Mouse (Mus musculus) hindbrain, embryonic 14.5 days (tissue): Measurements from ENCODE around the gene Frem2. TPM values are rescaled to one million over a fixed set of nuclear protein-coding genes. Genes with fewer than 3 reads are reported as not detected.
A peak's percentile ranks its signal among the peaks of the same experiment; 100 is the strongest.

Source experiments
- ATAC-seq: fragments of 200-750 bp; cut with Nextera tagmentation; 2 replicates; pipeline ENCODE4 v1.8.0; 2017; ENCODE audit warnings: moderate number of reproducible peaks, mild to moderate bottlenecking, moderate TSS enrichment, moderate library complexity; ENCODE audit not compliant: low FRiP score
- DNase-seq: peaks from one replicate; pipeline ENCODE4 v3.0.0-alpha.2; 2015; ENCODE audit warnings: low spot score
- H3K27ac ChIP-seq: fragments of 300-500 bp; sonication (generic); 2 replicates; pipeline ENCODE4 v1.5.1; 2014; ENCODE audit warnings: mild to moderate bottlenecking, moderate library complexity
- H3K27me3 ChIP-seq: fragments of 300-500 bp; sonication (generic); 2 replicates; pipeline ENCODE4 v1.6.1; 2014; ENCODE audit warnings: mild to moderate bottlenecking, low read length, mixed read lengths; ENCODE audit not compliant: control insufficient read depth, insufficient read depth
- H3K36me3 ChIP-seq: fragments of 300-500 bp; sonication (generic); replicated peaks from 2 replicates; pipeline ENCODE4 v1.6.1; 2014; ENCODE audit not compliant: control insufficient read depth, insufficient read depth
- H3K4me1 ChIP-seq: fragments of 300-500 bp; sonication (generic); replicated peaks from 2 replicates; pipeline ENCODE4 v1.6.1; 2014; ENCODE audit warnings: antibody characterized with exemption, low read length, mixed read lengths; ENCODE audit not compliant: control insufficient read depth, insufficient read depth
- H3K4me2 ChIP-seq: fragments of 300-500 bp; sonication (generic); replicated peaks from 2 replicates; pipeline ENCODE4 v1.6.1; 2014; ENCODE audit warnings: mild to moderate bottlenecking, moderate library complexity
- H3K4me3 ChIP-seq: fragments of 300-500 bp; sonication (generic); replicated peaks from 2 replicates; pipeline ENCODE4 v1.5.1; 2014; ENCODE audit warnings: mild to moderate bottlenecking, low read length
- H3K9ac ChIP-seq: fragments of 300-500 bp; sonication (generic); 2 replicates; pipeline ENCODE4 v1.6.1; 2014
- H3K9me3 ChIP-seq: fragments of 300-500 bp; sonication (generic); 2 replicates; pipeline ENCODE4 v1.6.1; 2016; ENCODE audit warnings: low read length; ENCODE audit not compliant: control insufficient read depth
- WGBS: fragments of 180-500 bp; shearing (Covaris S2); extraction: QIAGEN DNeasy Blood & Tissue Kit; methylation state at CpG from one replicate; pipeline ENCODE4 v1.1.7; 2014; 5-methylcytosine and 5-hydroxymethylcytosine counted together
- polyA plus RNA-seq: library from polyadenylated mRNA; unstranded; fragments of >200 nt; fragmentation: Nextera tagmentation; extraction: Ambion mirVana; gene quantifications from 2 replicates; pipeline ENCODE4 v1.2.1, GENCODE M21; 2014

Frem2 gene
- polyA plus RNA-seq, 1 experiment from 2014 or later, result 2.7 TPM

DNA sequence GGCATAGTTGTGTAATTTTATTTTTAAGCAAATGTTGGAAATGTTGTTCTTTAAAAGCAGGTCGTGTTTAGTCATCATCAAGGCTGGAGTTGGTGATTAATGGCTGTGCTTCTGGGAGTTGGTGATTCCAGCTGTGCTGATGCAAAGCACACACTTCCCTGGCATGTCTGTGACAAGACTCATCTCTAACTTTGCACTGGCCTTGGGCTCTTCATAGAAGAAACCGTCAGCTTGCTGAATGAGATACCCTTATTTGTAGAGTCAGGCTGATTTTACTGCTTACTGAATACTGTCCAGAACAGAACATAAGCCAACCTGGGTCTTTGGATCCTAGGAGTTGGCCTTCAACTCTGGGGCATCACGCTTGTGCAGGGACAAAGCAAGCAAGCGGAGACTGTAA lies 62.7 kb downstream of the Frem2 start:
- no peaks in the 10 kb centered on the region for H3K4me1 ChIP-seq
- no peak overlapping the region for H3K27ac ChIP-seq
- no peaks in the 10 kb centered on the region for H3K9me3 ChIP-seq
- H3K36me3 ChIP-seq, result no peaks in the 10 kb centered on the region
- no peaks in the 10 kb centered on the region for H3K27me3 ChIP-seq
- no peak overlapping the region for H3K4me3 ChIP-seq
- H3K4me2 ChIP-seq, result no peak overlapping the region
- no peak overlapping the region for H3K9ac ChIP-seq
- ATAC-seq (no peak), DNase-seq (no peak)
- WGBS, result 62% methylated on average over 4 of the region's 4 CpGs

DNA sequence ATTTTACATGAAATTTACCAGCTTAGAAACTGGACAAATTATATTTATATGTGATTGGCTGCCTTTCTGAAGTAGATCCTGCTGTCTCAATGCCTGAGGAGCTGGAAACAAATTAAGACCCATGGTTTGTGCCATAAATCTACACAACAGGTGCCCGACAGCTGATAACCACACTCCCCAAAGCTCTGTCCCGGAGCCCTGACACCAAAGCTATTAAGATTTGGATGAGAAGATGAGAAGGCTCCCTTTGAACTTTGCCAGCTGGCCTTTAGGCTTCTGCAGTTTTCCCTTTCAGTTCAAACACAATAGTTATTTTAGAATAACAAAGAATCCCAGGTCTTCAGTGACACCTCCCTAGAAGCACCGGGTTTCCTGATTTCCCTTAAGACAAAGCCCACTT lies 63.4 kb downstream of the Frem2 start:
- H3K4me1 ChIP-seq, result no peaks in the 10 kb centered on the region
- 9% methylated on average over 3 of the region's 3 CpGs for WGBS
- no peaks in the 10 kb centered on the region for H3K36me3 ChIP-seq
- H3K27me3 ChIP-seq, result no peaks in the 10 kb centered on the region
- H3K27ac ChIP-seq, result no peak overlapping the region
- H3K4me3 ChIP-seq, result no peak overlapping the region
- H3K9me3 ChIP-seq, result no peaks in the 10 kb centered on the region
- no peak overlapping the region for H3K4me2 ChIP-seq
- no peak for DNase-seq
- no peak overlapping the region for H3K9ac ChIP-seq
- ATAC-seq, result no peak

DNA sequence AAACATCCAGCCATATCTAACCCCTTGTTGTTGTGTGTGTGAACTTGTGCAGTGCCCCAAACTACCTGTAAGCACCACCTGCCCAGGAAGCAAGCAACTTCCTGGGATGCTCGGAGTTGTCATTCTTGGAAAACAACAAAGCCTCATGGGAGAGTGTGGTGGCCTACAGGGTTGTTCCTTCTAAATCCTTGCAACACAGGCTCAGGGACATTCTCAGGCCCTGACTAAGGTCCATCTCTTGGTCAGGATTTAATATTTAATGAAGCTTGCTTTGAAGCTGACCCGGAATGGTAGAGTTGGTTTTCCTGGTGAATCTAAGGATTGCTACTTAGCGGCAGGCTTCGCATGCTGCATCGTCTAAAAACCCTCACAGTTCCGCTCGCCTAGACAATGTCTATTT lies 65.1 kb downstream of the Frem2 start:
- Histone ChIP-seq H3K4me3 (no peak overlapping the region), H3K36me3 (no peaks in the 10 kb centered on the region), H3K4me2 (no peak overlapping the region), H3K4me1 (no peaks in the 10 kb centered on the region), H3K27me3 (no peaks in the 10 kb centered on the region), H3K9ac (no peak overlapping the region), H3K9me3 (no peaks in the 10 kb centered on the region), H3K27ac (no peak overlapping the region)
- no peak for ATAC-seq
- 92% methylated on average over 7 of the region's 7 CpGs for WGBS
- no peak for DNase-seq

DNA sequence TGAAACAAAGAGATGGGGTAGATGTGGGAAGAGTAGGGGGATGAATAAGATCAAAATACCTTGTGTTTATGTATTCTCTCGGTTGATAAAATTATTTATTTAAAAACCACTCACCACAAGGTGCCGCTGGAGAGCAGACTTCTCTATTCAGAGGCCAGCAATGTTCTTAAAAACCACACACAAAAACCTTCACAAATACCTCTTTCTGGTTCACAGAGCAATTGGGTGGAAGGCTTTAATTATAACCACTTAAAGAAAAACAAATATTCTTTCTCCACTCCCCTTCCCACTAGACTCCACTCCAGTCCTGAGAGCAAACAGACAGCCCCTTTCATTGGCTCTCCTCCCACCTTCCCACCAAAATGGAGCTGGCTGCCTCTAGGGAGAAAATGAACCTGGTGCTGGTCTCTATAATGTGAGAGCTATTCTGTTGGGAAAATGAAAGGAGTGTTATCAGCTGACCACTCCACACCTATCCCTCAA lies 67.0 kb downstream of the Frem2 start:
- H3K4me2 ChIP-seq, result no peak overlapping the region
- H3K27ac ChIP-seq, result no peak overlapping the region
- 0% methylated on average over 2 of the region's 2 CpGs for WGBS

DNA sequence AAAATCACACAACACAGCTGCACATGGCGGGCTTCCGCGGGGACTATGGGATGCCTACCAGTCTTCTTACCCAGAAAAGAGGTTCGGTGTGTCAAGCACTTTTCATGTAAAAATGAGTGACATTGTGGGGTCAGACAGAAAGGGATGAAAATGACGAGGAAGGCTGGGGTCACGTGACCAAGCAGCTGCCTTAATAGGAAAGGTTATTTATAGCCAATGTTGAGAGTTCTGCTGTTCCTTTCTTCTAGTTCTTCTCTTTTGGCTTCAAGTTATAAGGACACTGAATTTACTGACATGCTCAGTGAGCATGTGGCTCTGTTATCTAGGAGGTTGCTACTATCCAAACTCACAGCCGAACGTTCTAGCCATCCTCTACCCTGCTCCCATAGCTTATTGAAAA lies 73.9 kb downstream of the Frem2 start:
- DNase-seq (no peak), ATAC-seq (no peak)
- Histone ChIP-seq H3K9me3 (no peaks in the 10 kb centered on the region), H3K9ac (no peak overlapping the region), H3K27ac (no peak overlapping the region), H3K4me3 (no peak overlapping the region), H3K4me1 (no peaks in the 10 kb centered on the region), H3K27me3 (no peaks in the 10 kb centered on the region), H3K36me3 (no peaks in the 10 kb centered on the region), H3K4me2 (no peak overlapping the region)
- 91% methylated on average over 8 of the region's 8 CpGs for WGBS

More for the DNA sequence above, 67.0 kb downstream of the Frem2 start:
- no peaks in the 10 kb centered on the region for H3K36me3 ChIP-seq
- H3K27me3 ChIP-seq, result no peaks in the 10 kb centered on the region
- no peaks in the 10 kb centered on the region for H3K9me3 ChIP-seq
- DNase-seq, result peak; percentile 84
- H3K4me3 ChIP-seq, result no peak overlapping the region
- no peak overlapping the region for H3K9ac ChIP-seq
- no peaks in the 10 kb centered on the region for H3K4me1 ChIP-seq
- no peak; the same call in 1 of the 2 replicates for ATAC-seq

DNA sequence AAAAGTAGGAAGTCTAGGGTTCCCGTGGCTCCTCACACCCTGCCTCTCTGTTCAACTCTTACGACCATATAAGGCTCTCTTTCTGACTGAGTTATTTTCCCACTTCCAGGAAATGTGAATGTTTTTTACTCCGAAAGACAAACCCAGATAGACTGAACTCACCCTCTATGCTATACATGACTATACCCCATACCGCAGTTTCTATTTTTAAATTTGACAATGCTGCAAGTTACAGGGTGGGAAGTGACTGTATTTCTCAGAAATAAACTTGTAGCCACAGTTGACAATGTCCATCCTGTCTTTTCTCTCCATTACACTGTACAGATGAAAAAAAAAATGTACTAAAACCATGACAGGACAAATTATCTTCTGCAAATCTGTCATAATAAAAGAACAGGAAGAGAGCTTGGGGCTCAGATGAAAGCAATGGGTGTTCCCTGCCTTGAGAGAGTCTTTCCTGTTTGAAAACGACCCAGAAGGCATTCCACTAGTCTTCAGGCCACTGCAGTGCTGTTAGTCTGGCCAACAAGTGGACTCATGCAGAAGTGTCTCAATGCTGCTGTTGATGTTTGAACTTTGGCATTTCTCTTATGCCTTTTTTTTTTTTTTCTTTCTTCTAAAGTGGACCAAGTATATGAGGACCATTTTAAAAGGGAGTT lies 76.4 kb downstream of the Frem2 start:
- Histone ChIP-seq H3K4me1 (no peaks in the 10 kb centered on the region), H3K4me3 (no peak overlapping the region), H3K27me3 (no peaks in the 10 kb centered on the region), H3K36me3 (no peaks in the 10 kb centered on the region), H3K9me3 (no peaks in the 10 kb centered on the region), H3K27ac (no peak overlapping the region), H3K4me2 (no peak overlapping the region), H3K9ac (no peak overlapping the region)
- ATAC-seq (no peak), DNase-seq (no peak)
- 79% methylated on average over 5 of the region's 5 CpGs for WGBS

DNA sequence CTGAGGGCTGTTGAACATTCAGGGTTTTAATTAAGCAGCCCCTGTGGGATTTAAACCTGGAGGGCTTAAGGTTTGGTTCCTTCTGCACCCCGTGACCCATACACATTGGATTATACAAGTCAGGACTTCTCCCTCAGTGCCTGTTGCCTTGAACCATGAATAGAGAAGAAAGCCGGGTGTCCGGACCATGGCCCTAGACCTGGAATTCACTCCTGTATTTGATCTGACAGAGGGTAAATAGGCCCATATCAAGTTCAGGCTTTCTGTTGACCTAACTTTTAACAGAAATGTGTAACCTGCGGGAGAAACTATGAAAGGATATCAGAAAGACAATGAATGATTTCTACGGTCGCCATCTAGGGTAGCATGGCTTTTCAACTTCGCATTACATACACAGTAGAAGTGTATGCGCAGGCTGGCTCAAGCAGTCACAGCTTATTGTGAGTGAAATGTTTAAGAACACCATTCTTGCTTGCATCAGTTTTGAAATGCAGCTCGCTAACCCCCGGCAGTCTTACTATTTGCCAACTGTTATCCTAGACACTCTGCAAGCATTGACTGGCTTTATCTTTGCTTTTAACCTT lies 77.9 kb downstream of the Frem2 start:
- 81% methylated on average over 10 of the region's 10 CpGs for WGBS
- Histone ChIP-seq H3K27ac (no peak overlapping the region), H3K4me2 (no peak overlapping the region), H3K36me3 (no peaks in the 10 kb centered on the region), H3K9me3 (no peaks in the 10 kb centered on the region), H3K9ac (no peak overlapping the region), H3K27me3 (no peaks in the 10 kb centered on the region; the same call in 1 of the 2 replicates), H3K4me3 (no peak overlapping the region), H3K4me1 (no peaks in the 10 kb centered on the region)
- ATAC-seq, result no peak
- DNase-seq, result no peak

DNA sequence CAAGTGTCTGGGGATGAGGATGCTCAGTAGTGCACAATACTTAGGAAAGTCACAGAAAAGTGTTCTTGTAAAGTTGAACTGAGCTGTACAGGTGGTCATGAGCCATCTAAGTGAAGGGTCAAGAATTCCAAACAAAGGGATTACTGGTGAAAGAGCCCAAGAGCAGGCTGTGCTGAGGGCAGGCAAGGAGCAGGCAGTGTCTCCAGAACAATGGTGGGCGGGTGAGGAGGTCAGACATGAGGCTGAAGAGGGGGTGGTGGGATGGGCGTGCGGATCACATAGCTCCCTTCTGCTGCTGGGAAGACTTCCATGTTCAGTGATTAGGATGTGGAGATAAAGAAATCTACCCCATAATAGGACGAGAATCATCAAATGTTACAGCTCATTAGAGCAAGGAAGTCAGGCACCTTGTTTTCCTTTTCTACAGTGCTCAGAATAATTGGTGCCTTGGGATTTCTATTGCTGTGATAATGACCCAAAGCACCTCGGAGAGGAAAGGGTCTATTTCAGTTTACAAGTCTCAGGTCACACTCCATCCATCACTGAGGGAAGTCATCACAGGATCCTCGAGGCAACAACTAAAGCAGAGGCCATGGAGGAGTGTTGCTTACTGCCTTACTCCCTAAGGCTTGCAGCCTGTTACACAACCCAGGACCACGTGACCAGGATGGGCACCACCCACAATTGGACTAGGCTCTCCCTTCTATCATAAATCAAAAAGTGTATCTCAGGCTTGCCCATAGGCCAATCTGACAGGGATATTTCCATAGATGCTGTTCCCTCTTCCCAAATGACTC lies 80.6 kb downstream of the Frem2 start:
- H3K9me3 ChIP-seq, result no peaks in the 10 kb centered on the region
- no peaks in the 10 kb centered on the region for H3K36me3 ChIP-seq
- H3K4me3 ChIP-seq, result no peak overlapping the region
- no peaks in the 10 kb centered on the region; the same call in 1 of the 2 replicates for H3K27me3 ChIP-seq
- no peak overlapping the region for H3K4me2 ChIP-seq
- no peak overlapping the region for H3K27ac ChIP-seq
- DNase-seq (no peak), ATAC-seq (no peak)
- no peaks in the 10 kb centered on the region for H3K4me1 ChIP-seq
- WGBS, result 25% methylated on average over 7 of the region's 7 CpGs
- no peak overlapping the region for H3K9ac ChIP-seq

DNA sequence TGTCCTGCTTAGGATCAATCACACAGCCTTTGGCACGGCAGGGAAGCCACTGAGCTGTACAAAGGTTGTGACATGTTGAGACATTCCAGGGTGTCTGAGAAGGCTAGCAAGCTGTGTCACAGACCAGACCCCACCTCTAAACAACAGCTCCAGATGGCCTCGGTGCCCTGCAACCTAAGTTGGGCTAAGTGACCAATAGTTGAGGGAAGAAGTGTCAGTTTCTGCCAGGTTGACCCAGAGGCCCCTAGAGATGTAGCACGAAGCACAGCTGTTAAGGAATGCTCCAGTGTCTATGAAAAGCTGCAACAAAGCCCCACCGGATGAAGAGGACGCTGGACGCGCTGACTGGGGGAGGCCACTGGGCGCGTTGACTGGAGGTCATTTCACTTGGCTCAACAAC lies 83.0 kb downstream of the Frem2 start:
- Histone ChIP-seq H3K9me3 (no peaks in the 10 kb centered on the region), H3K9ac (no peak overlapping the region), H3K4me2 (no peak overlapping the region), H3K4me3 (no peak overlapping the region), H3K27ac (no peak overlapping the region), H3K36me3 (no peaks in the 10 kb centered on the region), H3K4me1 (no peaks in the 10 kb centered on the region), H3K27me3 (no peaks in the 10 kb centered on the region; the same call in 1 of the 2 replicates)
- ATAC-seq (no peak), DNase-seq (no peak)
- 16% methylated on average over 9 of the region's 9 CpGs for WGBS
